Mouse (Mus musculus) spleen, postnatal 14 days (tissue): ENCODE data around the gene Trem2.

Experiments used
- DNase-seq, 2 experiments: peaks; one replicate each; pipeline ENCODE4 v3.0.0; 2021 to 2022; ENCODE audit warnings: low spot score in 2 of 2

Gene Trem2

DNA sequence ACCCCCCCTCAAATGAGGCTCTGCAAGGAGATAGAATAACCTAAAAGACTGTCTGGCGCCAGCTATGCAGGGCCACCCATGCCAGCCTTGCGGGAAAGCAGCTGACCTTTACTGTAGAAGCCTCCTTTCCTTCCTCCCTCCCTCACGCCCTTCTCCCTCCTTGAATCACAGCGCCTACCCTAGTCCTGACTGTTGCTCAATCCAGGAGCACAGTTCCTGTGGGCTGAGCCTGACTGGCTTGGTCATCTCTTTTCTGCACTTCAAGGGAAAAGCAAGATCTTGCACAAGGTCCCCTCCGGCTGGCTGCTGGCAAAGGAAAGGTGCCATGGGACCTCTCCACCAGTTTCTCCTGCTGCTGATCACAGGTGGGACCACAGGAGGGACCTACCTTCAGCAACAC is at the start of gene Trem2:
Trem2 (plus strand) TSS at position 171 of the 400 bp plus-strand sequence.
- no peak for DNase-seq

DNA sequence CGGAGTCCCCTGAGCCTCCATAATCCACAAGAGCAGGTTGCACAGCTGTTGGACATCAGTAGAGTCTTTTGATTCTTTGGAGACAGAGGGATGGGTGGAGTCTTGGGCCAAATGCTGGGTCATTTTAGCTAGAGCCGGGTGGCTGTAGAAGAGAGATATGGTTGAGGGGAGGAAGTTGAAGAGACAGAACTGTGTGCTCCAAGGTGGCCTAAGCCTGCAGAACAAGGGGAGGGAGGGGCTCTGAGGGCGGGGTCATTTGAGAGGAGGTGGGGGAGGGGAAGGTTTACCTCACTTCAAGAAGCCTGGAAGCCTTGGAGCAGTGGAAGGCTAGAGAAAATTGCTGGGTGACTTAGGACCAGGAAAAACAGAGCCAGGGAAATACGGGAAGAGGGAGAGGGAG is 47.0 kb upstream of the Trem2 start, which contains the start of gene Treml2:
Treml2 (plus strand) TSS at position 296 of the 400 bp plus-strand sequence.
- DNase-seq, result peak in 1 of 2 experiments; percentile 8

DNA sequence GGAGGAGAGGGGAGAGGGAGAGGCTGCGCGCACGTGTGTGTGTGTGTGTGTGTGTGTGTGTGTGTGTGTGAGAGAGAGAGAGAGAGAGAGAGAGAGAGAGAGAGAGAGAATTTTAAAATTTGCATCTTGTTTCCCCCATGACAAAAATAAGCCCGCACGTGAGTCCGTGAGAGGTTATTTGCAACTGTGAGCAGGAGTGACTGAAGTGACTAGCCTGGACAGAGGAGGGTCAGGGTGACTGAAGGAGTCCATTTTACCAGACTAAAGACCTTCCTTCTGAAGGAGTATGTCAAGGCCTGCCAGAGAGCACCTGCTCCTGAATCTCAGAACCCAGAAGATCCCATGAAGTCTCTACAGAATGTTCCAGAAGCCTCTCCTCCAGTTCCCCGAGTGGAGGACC is 46.4 kb upstream of the Trem2 start:
- DNase-seq, result peak in 1 of 2 experiments; percentile 47

DNA sequence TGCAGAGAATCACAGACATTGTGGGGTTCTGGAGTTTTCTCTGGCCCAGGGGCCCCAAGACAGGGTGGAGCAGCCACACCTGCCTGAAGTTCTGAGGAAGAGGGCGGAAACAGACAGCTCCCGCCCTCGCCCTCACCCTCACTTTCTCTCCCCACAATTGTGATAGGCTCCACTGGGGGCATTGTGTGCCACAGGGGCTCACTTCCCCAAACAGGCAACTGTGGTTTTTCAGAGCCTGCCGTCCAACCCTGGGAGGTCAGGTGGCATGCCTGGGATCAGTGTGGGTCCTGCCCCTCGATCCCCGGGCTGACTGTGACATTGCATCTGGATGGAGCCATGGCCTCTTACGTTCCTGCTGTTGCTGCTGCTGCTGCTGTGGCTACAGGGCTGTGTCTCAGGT is 46.0 kb upstream of the Trem2 start:
- DNase-seq, result peak; percentile 47 to 57

DNA sequence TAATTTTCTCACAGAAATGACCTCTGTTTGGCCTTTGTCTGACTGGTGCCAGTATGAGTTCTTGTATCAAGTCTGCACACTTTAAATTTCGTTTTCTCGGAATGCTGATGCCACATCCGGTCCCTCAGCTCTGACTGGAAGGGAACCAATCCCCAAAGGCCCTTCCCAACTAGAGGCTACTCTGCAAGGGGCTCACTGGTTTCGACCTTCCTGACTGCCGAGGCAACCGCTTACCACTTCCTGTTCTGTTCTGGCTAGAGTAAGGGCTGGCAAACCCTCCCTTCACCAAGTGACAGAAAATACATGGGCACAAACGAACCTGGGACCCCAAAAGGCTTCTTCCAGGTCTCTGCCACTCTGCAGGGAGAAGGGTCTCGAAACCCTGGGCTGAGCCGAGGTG is 45.3 kb upstream of the Trem2 start:
- peak; percentile 25 to 32 for DNase-seq

DNA sequence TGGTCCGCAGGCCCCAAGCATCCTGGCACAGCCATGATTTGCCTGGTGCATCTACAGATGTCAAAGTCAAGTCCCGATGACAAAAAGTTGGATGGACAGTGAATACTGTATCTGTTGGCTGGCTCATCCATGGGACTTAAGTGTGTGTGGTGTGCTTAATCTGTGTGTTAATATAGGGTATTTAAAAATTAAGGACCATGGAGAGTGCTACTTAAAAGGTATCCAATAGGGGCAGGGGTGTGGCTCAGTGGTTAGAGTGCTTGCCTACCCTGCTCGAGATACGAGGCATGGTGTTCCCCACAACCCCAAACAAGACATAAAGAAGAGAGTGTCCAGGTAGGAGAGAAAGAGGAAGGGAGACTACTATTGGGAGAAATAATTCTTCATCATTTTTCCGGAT is 44.4 kb upstream of the Trem2 start:
- no peak for DNase-seq

DNA sequence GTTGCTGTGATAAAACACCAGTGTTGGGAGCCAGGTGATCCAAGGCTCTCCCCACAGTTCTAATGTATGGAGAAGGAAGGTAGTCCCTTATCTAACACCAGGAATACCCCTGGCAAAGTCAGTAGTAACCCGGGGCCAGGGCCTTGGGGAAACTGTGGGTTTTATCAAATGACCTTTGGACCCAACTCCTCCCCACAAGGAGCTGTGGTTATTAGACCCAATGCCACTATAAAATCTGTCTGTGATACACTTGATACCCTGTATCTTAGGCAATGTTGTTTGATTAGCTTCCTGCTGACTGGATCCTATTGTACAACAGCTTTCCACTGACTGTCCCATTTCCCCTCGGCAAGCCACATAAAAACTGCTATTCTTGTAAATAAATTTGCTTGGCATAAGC is 34.1 kb upstream of the Trem2 start:
- no peak for DNase-seq

DNA sequence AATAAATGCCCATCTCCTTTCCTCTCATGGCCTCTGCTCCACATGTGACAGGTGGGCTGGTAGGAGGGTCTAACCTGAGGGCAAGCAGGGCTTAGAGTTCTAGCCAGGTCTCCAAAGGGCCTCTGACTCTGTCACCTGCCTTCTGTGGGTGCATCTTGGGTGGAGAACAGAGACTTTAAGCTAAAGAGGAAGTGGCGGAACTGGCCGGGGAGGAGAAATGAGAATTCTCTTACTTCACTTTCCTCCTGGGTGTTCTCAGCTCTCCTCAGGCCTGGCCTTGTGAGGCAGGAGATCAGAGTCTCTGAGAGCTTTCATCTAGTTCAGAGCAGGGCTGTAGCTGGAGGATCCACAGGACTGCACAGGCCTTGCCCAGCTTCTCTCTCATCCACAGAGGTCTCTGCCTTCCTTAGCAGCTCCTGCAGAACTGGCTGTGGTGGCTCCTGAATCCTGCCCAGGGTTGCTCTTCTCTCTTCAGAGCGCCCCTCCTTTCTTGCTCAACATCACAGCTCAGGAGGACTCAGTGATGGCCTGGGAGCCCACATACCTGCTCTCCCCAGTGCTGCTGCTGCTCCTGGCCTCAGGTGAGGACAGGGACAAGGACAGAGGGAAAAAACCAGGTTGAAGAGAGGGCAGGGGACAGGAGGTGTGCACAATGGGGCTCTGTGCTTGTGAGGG is 30.2 kb upstream of the Trem2 start, which contains the start of gene B430306N03Rik:
B430306N03Rik (plus strand) TSS at position 237 of the 675 bp plus-strand sequence.
- DNase-seq, result peak in 1 of 2 experiments; percentile 18

DNA sequence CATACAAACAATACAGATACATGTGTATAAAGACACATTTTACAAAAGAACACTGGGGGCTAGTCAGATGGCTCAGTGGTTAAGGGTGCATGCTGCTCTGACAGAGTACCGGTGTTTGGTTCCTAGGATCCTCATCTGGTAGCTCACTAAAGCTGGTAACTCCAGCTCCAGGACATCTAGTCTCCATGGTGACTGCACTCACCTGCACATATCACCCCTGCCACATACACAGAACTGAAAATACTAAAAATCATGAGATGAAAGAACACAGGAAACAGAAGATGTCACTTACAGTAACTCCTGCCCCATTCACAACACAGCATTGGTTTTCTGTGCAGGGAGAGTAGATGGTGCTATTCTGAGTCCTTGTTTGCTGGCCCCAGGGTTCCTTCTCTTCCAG is 27.5 kb upstream of the Trem2 start:
- DNase-seq, result no peak

DNA sequence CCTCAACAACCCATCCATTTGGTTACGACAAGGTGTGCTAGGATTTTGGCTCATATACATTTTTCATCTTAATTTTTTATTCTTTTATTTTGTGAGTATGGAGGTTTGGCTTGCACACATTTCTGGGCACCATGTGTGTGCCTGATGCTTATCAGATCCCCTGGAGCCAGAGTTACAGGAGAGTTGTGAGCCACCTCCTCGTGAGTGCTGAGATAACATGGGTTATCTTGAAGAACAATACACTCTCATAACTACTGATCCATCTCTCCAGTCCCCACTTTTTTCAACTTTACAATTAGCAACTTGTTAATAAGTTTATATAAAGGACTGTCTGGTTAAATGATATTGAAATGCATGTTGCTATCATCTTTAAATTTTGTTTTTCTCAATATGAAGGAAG is 24.9 kb upstream of the Trem2 start:
- no peak for DNase-seq

DNA sequence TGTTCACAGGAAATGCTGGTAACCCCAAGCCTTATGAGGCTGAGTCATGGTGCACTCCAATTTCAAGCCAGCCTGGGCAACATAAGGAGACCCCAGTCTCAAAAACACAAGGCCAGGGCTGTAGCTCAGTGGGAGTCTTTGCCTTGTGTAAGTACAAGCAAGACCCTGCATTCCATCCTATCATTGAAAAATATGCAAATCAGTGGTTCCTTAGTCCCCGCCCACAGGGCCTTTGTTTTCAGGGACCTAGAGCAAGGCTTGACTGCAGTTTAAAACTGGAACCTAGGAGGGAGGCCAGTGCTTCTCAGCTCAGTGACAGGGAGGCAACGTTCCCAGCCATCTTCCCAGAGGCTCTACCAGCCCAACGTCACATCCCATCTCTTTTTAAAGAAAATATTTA is 23.0 kb upstream of the Trem2 start:
- DNase-seq, result no peak

DNA sequence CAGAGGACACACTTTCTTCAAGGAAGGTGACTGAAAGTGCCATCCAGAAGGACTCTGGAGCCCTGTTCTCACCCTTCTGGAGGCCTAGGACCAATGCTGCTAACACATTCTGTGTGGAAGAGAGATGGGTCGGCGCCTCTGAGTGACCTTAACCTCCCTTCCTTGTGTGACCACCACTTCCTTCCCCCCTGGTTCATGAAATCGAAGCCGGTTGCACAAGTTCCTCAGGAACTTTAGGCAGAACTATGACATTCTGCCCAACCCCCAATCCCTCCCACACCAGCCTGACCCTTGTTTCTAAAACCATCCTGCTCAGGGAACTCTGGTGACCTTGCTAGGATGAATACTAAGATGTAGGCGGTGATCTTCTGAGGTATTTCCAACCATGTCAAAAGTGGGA is 21.9 kb upstream of the Trem2 start:
- no peak for DNase-seq

DNA sequence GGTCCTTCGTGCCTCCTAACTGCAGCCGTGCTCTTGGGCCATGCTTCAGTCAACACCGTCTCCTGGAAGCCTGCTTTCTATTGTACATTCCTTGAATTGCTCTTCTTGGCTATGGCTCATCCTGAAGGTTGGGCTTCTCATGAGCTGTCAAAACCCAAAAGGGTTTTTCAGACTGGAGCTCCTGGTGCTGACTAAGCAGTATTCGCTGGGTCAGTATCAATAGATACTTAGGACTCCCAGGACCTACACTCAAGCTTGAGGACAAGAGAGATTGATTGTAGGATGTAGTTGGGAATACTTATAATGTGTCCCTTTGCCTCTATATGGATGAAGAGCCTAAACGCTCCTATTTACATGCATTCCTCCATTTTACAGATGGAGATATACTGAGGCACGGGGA is 21.1 kb upstream of the Trem2 start:
- DNase-seq, result no peak

DNA sequence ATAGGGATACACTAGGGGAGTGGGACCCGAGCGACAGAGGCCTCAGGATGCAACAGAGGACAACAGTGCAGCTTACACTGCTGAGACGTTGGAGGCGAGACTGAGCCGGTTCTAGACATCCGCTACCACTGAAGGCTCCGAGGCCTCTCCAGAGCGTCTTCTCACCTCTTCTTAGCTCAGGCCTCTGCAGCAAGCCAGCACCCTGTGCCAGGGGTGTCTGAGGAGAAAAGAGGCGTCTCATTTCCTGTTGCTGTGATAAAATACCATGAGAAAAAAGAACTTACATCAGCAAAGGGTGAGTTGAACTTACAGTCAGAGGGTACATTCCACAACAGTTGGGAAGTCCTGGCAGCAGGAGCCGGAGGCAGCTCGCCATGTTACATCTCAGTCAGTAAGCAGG is 20.6 kb upstream of the Trem2 start:
- no peak for DNase-seq

DNA sequence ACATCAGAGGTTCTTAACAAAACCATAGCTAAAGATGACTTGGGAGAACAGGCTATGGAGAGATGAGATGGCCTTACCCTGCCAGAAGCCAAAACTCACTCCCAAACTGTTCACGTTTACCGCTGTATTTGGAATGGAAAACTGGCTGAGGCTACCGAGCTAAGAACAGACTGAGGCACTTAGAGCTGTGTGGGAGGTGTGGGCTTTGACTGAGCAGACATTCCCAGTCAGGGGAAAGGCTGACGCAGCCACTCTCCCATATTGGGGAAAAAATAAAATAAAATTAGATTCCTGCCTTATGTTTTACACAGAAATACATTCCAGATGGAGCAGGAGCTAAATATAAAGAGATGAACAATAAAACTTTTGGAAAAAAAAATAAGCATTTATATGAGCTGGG is 19.5 kb upstream of the Trem2 start:
- no peak for DNase-seq

DNA sequence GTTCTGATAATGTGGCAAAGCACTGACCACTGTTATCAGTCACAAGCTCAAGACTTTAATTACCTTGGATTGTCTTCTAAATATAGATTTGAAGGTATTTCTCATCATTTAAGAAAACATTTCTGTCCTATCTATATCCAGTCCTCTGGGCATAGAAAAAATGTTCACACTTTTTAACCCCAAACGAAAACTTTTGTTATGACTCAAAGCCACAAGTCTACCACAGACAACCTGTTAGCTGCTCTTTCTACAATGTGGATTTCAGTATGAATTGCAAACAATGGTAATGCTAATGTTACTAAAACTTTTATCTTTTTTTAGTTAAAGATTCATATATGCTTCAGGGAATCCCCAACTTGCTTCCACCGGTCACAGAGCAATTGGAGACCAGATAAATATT is 13.7 kb upstream of the Trem2 start:
- no peak for DNase-seq

DNA sequence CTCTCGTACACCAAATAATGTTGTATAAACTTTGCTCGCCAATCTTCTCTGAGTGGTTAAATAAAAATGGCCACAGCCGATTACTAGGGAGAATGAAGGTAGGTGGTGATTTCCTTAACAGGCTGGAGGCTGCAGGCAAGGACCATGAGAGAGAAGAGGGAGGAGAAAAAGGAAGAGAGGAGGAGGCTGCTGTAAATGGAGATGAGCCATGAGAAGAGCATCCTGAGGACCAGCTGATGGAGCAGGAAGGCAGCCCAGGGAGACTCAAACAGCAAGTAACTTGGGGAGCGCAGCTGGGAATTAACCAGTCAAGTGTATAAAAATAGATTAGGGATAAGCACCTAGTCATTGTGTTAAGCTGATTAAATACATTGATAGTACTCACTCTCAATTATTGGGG is 12.0 kb upstream of the Trem2 start:
- no peak for DNase-seq

DNA sequence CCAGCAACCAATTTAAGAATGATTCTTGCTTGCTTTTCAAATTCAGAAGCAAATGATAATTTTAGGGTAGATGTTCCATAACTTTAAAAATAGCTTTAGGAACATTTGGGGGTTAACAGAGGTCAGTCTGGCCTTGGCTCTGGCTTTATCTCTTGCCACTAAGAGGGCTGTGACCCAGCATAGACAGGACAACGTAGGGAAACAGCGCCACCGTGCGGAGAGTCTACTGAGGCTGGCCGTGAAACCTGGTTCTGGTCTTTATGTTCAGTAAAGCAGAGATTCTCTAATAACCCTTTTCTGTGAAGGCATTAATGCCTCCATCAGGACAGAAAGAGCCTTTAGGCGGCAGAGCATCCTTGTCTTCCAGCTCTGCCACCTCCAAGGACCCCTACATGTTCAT is 9.3 kb upstream of the Trem2 start:
- peak; percentile 78 to 88 for DNase-seq

DNA sequence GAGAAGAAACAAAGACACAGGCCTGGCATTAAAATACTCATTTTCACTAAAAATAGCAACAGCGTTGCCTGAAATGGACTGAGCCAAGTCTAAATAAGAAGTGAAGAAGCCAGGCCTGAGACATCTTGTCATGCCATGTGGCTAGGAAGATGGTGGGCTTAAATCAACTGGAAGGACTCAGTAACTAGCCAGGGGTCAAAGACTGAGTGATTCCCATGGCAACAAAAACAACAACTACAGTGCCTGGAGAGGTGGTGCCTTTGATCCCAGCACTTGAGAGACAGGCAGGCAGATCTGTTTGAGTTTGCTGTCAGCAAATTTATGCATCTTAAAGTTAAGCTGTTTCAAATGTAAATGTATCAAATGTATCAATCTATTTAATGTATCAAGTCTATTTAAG is 5.9 kb upstream of the Trem2 start:
- DNase-seq, result no peak

DNA sequence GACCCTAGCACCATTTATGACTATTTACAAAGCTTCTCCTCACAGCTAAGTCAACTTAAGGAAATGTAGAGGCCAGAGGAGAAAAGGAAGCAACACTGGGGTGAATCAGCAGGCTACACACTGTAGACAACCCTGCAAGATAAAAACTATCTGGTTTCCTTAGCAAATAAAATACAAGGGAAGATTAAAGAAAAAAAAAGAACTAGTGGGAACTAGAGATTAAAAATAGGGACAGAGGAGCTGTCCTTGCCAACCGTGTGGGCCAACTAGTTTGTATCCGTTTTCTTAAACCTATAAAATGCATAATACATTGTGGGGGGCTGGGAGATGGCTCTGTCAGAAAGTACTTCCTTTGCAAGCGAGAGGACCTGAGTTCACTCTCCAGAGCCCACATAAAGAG is 4.3 kb upstream of the Trem2 start:
- no peak for DNase-seq

DNA sequence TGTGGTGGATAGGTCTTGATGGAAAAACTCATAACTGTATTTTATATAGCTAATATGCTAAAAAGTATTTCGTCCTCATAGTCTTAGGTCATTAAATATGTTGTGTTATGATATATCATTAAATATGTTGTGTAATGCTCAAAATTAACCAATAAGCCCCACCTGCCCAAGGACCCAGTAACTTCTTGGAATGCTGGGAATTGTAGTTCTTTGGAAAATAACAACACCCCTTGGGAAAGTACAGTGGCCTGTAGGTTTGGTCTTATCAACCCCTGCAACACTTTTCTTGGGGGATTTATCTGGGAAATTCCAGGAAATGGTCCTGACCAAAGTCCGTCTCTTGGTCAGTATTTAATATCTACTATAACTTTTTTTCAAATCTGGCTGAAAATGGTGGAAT is 3.1 kb upstream of the Trem2 start:
- DNase-seq, result no peak

DNA sequence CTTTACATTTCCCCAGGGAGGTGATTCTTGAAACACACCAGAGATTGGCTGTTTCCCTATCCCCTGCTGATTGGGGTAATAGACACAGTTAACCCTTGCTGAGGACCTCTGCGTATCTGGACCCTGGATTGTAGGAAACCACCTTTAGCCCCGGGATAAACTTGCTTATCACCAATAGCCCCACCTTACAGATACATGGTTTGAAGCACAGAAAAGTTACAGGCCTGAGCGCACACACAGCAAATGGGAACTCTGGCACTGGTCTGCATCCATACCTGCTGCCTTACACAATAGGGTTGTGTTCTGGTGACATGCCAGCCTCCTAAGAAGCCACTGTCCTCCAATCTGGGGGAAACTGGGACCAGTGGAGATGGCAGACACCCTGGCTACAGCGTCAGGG is 377 bp upstream of the Trem2 start:
- DNase-seq, result no peak

DNA sequence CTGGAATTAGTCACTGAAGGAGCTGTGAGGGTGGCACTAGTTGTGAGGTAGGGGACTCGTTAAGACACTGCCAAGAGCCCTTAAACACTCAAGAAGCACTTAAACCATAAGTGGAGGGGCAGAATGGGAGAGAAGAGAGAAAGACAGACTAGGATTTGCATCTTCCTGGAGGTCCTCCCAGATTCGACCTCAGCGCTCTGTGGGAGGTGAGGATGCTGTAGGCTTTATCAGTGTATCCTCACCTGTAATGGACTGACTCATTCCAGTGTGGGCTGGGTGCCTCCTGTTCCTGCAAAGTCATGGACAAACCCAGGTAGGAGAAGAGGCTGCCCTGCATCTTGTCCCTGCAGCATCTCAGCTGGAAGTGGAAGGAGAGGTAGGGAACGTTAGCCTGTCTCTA is 633 bp downstream of the Trem2 start:
- DNase-seq, result no peak

DNA sequence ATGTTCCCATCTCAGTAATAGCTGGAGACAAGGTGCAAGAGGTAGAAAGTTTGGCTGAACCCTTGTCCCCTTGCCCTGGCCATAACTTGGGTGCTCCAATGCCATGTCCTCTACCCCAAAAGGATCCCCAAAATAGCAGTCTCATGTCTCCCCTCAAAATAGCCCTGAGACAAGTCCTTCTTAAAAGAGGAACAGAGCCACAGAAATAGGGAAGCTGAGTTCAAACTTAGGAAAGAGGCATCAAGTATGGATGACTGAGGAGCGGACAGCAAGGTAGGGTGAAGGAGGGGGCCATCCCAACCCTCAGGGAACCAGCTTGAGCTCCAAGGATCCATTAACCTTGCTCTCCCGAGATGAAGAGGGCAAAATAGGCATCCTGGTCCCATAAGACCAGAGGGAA is 1.1 kb downstream of the Trem2 start:
- DNase-seq, result no peak
